Mouse (Mus musculus) lung, embryonic 16.5 days (tissue): ENCODE data around the gene Ung. TPM values are rescaled to one million over a fixed set of nuclear protein-coding genes. Genes with fewer than 3 reads are reported as not detected.

Experiments
- ATAC-seq: fragments of 200-750 bp; cut with Nextera tagmentation; 2 replicates; pipeline ENCODE4 v1.8.0; 2017; ENCODE audit warnings: low read depth, mild to moderate bottlenecking, moderate library complexity
- H3K27ac ChIP-seq: fragments of 300-500 bp; sonication (generic); 2 replicates; pipeline ENCODE4 v1.5.1; 2014; ENCODE audit warnings: mild to moderate bottlenecking, control low read depth, low read length
- H3K27me3 ChIP-seq: fragments of 300-500 bp; sonication (generic); 2 replicates; pipeline ENCODE4 v1.6.1; 2014; ENCODE audit warnings: low read depth, low read length, mixed read lengths; ENCODE audit not compliant: control insufficient read depth, insufficient read depth
- H3K36me3 ChIP-seq: fragments of 300-500 bp; sonication (generic); 2 replicates; pipeline ENCODE4 v1.6.1; 2014; ENCODE audit warnings: low read length; ENCODE audit not compliant: control insufficient read depth, insufficient read depth
- H3K4me1 ChIP-seq: fragments of 300-500 bp; sonication (generic); replicated peaks from 2 replicates; pipeline ENCODE4 v1.6.1; 2014; ENCODE audit warnings: low read length, mixed read lengths; ENCODE audit not compliant: control insufficient read depth, insufficient read depth
- H3K4me2 ChIP-seq: fragments of 300-500 bp; sonication (generic); 2 replicates; pipeline ENCODE4 v1.6.1; 2014; ENCODE audit warnings: low read depth, low read length, control low read depth
- H3K4me3 ChIP-seq: fragments of 300-500 bp; sonication (generic); 2 replicates; pipeline ENCODE4 v1.5.1; 2014; ENCODE audit warnings: mild to moderate bottlenecking, low read length, control low read depth
- H3K9ac ChIP-seq: fragments of 300-500 bp; sonication (generic); 2 replicates; pipeline ENCODE4 v1.6.1; 2014; ENCODE audit warnings: low read length, control low read depth
- H3K9me3 ChIP-seq: fragments of 300-500 bp; sonication (generic); 2 replicates; pipeline ENCODE4 v1.6.1; 2016; ENCODE audit warnings: low read length; ENCODE audit not compliant: control insufficient read depth
- WGBS: fragments of 180-500 bp; shearing (Covaris S2); extraction: QIAGEN DNeasy Blood & Tissue Kit; methylation state at CpG from one replicate; pipeline ENCODE4 v1.1.7; 2014; 5-methylcytosine and 5-hydroxymethylcytosine counted together
- polyA plus RNA-seq: library from polyadenylated mRNA; unstranded; fragments of >200 nt; fragmentation: Nextera tagmentation; extraction: Ambion mirVana; gene quantifications from 2 replicates; pipeline ENCODE4 v1.2.1, GENCODE M21; 2015

The Ung gene
- polyA plus RNA-seq, 1 experiment from 2014 or later = 38.6 TPM

- H3K9me3 ChIP-seq = no peaks in the 10 kb centered on the region
- H3K4me1 ChIP-seq = peaks cover 25% of the 10 kb centered on the region
- WGBS = 15% methylated on average over 9 of the region's 9 CpGs
- no peak overlapping the region for H3K9ac ChIP-seq
- peak overlapping the region; percentile 83 for H3K27ac ChIP-seq
- H3K4me2 ChIP-seq = peak overlapping the region; percentile 12
- ATAC-seq = peak; percentile 89
- no peaks in the 10 kb centered on the region for H3K27me3 ChIP-seq
- H3K4me3 ChIP-seq = no peak overlapping the region
- H3K36me3 ChIP-seq = 0 out of 2 replicates have a peak, but pooled peaks cover 2% of the 10 kb centered on the region
These were observed 9.0 kb downstream of the Ung start for GRCm38 (mm10) chr5:114139175-114139574.

GRCm38 (mm10) chr5:114146028-114146888, 16.1 kb downstream of the Ung start, which contains the start of gene Acacb:
Gene Acacb, plus strand, starts transcription at chr5:114146535.
- Histone ChIP-seq H3K9me3 (no peaks in the 10 kb centered on the region), H3K4me1 (no peaks in the 10 kb centered on the region; the same call in 1 of the 2 replicates), H3K36me3 (no peaks in the 10 kb centered on the region), H3K9ac (0 out of 2 replicates have a peak within 1 kb of the TSS, but pooled peaks have one; percentile 1), H3K4me2 (no peak within 1 kb of the TSS), H3K27ac (no peak within 1 kb of the TSS), H3K27me3 (no peaks in the 10 kb centered on the region), H3K4me3 (no peak within 1 kb of the TSS)
- no peak for ATAC-seq
- WGBS = 33% methylated on average over 19 of the region's 19 CpGs

DNA sequence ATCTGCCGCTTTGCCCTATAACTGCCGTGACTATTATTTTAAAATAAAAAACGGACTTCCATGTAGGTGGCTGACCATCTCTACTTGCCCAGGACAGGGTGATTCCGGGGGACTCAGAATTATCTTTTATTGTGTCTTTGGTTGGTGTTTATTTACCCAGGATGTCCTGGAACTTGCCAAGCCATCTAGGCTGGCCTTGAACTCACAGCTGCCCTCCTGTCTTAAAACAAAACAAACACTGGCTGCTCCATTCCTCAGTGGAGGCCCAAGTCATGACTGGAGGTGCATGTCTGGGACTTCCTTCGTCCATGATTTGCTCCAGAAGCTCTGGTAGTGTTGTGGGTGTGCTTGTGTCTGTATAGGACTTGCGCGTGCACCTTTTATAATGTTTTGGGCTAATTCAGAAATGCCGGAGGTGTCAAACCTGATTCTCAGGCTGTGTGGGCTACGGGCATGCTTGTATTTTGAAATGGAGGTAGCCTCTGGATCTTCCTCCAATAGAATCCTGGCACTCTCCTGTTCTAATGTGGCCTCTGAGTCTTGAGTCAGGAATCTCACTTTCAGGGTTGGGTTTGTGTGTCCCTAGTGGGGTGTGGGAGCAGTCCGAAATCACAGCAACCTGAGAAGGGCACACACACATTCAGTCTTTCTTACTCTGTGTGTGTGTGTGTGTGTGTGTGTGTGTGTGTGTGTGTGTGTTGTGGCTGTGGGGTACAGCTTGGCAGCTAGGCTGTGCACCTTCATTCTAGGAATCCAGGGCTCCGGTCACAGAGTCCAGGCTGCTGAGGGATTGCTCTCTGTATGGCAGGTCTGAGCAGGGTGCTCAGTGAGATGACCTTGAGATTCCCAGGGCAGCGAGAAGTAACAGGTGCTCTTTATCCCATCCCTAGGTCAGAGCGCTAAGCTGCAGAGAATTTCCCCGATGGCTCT, 17.1 kb downstream of the Ung start:
- Histone ChIP-seq H3K4me3 (no peak overlapping the region), H3K4me1 (no peaks in the 10 kb centered on the region; the same call in 1 of the 2 replicates), H3K27me3 (no peaks in the 10 kb centered on the region), H3K9me3 (no peaks in the 10 kb centered on the region), H3K36me3 (no peaks in the 10 kb centered on the region), H3K9ac (no peak overlapping the region), H3K27ac (no peak overlapping the region), H3K4me2 (no peak overlapping the region)
- no peak for ATAC-seq
- 68% methylated on average over 14 of the region's 14 CpGs for WGBS

GRCm38 (mm10) chr5:114152359-114153092, 22.3 kb downstream of the Ung start:
- no peaks in the 10 kb centered on the region for H3K27me3 ChIP-seq
- H3K27ac ChIP-seq = no peak overlapping the region
- H3K9me3 ChIP-seq = no peaks in the 10 kb centered on the region
- 0 out of 2 replicates have a peak, but pooled peaks cover 2% of the 10 kb centered on the region for H3K4me1 ChIP-seq
- H3K4me3 ChIP-seq = no peak overlapping the region
- 74% methylated on average over 12 of the region's 12 CpGs for WGBS
- H3K9ac ChIP-seq = no peak overlapping the region
- ATAC-seq = no peak
- no peak overlapping the region for H3K4me2 ChIP-seq
- no peaks in the 10 kb centered on the region for H3K36me3 ChIP-seq

DNA sequence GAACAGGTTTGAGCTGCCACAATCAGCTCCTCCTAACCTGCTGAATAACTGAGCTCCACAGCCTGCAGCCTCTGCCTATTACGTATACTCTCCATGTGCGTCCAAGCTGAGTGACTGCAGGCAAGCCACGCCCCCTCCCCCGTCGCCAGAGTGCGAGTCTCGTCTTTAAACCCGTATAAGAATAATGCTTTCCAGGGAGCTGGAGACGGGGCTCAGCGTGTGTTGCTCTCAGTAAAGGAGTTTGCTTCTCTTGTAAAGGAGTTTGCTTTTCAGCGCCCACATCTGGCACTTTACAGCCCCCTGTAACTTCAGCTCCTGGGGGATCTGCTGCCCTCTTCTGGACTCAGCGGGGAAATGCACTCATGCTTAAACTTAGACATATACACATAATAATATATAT, 23.3 kb downstream of the Ung start:
- no peaks in the 10 kb centered on the region for H3K9me3 ChIP-seq
- H3K4me2 ChIP-seq = peak overlapping the region; percentile 41
- 0 out of 2 replicates have a peak, but pooled peaks cover 2% of the 10 kb centered on the region for H3K4me1 ChIP-seq
- 7% methylated on average over 12 of the region's 12 CpGs for WGBS
- no peak for ATAC-seq
- peak overlapping the region; percentile 27 for H3K4me3 ChIP-seq
- no peaks in the 10 kb centered on the region for H3K27me3 ChIP-seq
- no peaks in the 10 kb centered on the region for H3K36me3 ChIP-seq
- no peak overlapping the region for H3K9ac ChIP-seq
- H3K27ac ChIP-seq = no peak overlapping the region

- Histone ChIP-seq H3K4me2 (no peak overlapping the region), H3K36me3 (no peaks in the 10 kb centered on the region), H3K9ac (no peak overlapping the region), H3K4me3 (no peak overlapping the region), H3K27me3 (no peaks in the 10 kb centered on the region), H3K9me3 (no peaks in the 10 kb centered on the region), H3K27ac (peak overlapping the region; percentile 44), H3K4me1 (0 out of 2 replicates have a peak, but pooled peaks cover 2% of the 10 kb centered on the region)
- ATAC-seq = 0 out of 2 replicates have a peak, but pooled peaks have one; percentile 21
- WGBS = 65% methylated on average over 5 of the region's 5 CpGs
These were observed 24.6 kb downstream of the Ung start for GRCm38 (mm10) chr5:114154765-114155164.

GRCm38 (mm10) chr5:114155168-114155933, 25.2 kb downstream of the Ung start:
- H3K36me3 ChIP-seq = no peaks in the 10 kb centered on the region
- WGBS = 39% methylated on average over 9 of the region's 9 CpGs
- no peak overlapping the region for H3K4me3 ChIP-seq
- H3K4me1 ChIP-seq = 0 out of 2 replicates have a peak, but pooled peaks cover 2% of the 10 kb centered on the region
- H3K9ac ChIP-seq = no peak overlapping the region
- H3K4me2 ChIP-seq = no peak overlapping the region
- H3K9me3 ChIP-seq = no peaks in the 10 kb centered on the region
- peak overlapping the region; percentile 44 for H3K27ac ChIP-seq
- no peaks in the 10 kb centered on the region for H3K27me3 ChIP-seq
- ATAC-seq = peak; percentile 90

- Histone ChIP-seq H3K36me3 (no peaks in the 10 kb centered on the region), H3K27ac (no peak overlapping the region), H3K9me3 (no peaks in the 10 kb centered on the region), H3K4me1 (0 out of 2 replicates have a peak, but pooled peaks cover 2% of the 10 kb centered on the region), H3K4me3 (no peak overlapping the region), H3K9ac (no peak overlapping the region), H3K4me2 (no peak overlapping the region), H3K27me3 (no peaks in the 10 kb centered on the region)
- no peak for ATAC-seq
- 48% methylated on average over 7 of the region's 7 CpGs for WGBS
These were observed 27.1 kb downstream of the Ung start for GRCm38 (mm10) chr5:114157236-114157635.
